In the genomic region with DNA sequence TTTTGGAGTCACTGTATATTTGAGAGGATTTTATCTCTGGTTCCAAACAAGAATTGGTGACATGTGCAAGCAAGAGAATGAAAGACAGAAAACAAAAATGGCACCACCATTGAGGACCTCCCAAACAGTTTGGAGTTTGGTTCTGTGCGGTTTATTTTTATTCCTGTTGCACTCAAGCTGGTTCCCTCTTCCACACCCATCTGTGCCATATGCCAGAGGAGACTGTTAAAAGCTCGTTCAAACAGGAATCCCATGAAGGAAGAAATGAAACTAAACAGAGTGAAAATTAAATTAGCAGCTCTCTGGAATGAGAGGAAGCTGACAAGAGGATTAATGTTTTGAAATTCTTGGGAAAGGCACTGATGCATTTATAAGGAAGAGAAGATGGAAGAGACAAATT, we compare ENCODE assay signal across 16 mouse cellular contexts.
A peak's percentile ranks its signal among the peaks of the same experiment; 100 is the strongest.
DNase-seq lines count a peak whose midpoint lies in the region; ATAC-seq lines count a peak whose summit lies in the region.
"Had no signal": no experiment of that assay in that cellular context is flagged by ENCODE, and none has a peak within 500 bp of the region (broad histone marks: within the 10 kb centered on the region; RNA-seq: fewer than 3 reads in every experiment).

No protein-coding gene starts in this region.

- DNase-seq in left cerebral cortex, postnatal 25 days (ENCODE audit: low spot score in 2 of 2) = peak; percentile 4 to 74
- no peak for DNase-seq in left cerebral cortex, adult 11 months (ENCODE audit: low spot score)
- DNase-seq in layer of hippocampus, adult 11-12 months (ENCODE audit: low spot score) = peak; percentile 45
- peak; percentile 4 to 14 for DNase-seq in layer of hippocampus, postnatal 10 days (ENCODE audit: low spot score in 2 of 2)
- DNase-seq in gastrocnemius, adult 18-20 months (ENCODE audit: low spot score) = no peak
- DNase-seq: cerebellum, postnatal 14 days; gastrocnemius, adult 2 months; heart, adult 11 months; heart, postnatal 4 days; kidney, adult 11 months; kidney, postnatal 10 days; lung, postnatal 10 days had no signal

- intact Hi-C loops in left cerebral cortex, postnatal 25 days (cut with DNase I) = loop anchor here (10.0 kb wide), 1 partner anchor 214 kb away; no protein-coding TSS in a partner anchor

- no peak for ATAC-seq in megakaryocyte progenitor cell, adult 5-6 weeks (replicated peaks; ENCODE audit: poor library complexity)
- ATAC-seq in megakaryocyte, adult 5-6 weeks (ENCODE audit: poor library complexity, severe bottlenecking) = no peak
- ATAC-seq: hindbrain, embryonic 16.5 days; midbrain, embryonic 16.5 days had no signal

Comparison
In these comparisons a context has a peak if more than half of its experiments do, and no peak if none do; other contexts are left out.
1. DNase-seq: peak in left cerebral cortex, postnatal 25 days (2 of 2), layer of hippocampus, adult 11-12 months (single experiment) and layer of hippocampus, postnatal 10 days (2 of 2); none in left cerebral cortex, adult 11 months (single experiment) and gastrocnemius, adult 18-20 months (single experiment).